Mouse (Mus musculus) lung, embryonic 15.5 days (tissue): Measurements from ENCODE around the gene Hormad2. TPM values are rescaled to one million over a fixed set of nuclear protein-coding genes. Genes with fewer than 3 reads are reported as not detected.

Experiments used
- ATAC-seq: fragments of 200-750 bp; cut with Nextera tagmentation; 2 replicates; pipeline ENCODE4 v1.8.0; 2017; ENCODE audit warnings: moderate number of reproducible peaks, borderline replicate concordance; ENCODE audit not compliant: low FRiP score, low TSS enrichment; ENCODE audit errors: extremely low read depth
- H3K27ac ChIP-seq: fragments of 300-500 bp; sonication (generic); 2 replicates; pipeline ENCODE4 v1.5.1; 2015; ENCODE audit warnings: moderate library complexity, mild to moderate bottlenecking, inconsistent platforms
- H3K27me3 ChIP-seq: fragments of 300-500 bp; sonication (generic); 2 replicates; pipeline ENCODE4 v1.6.1; 2015; ENCODE audit warnings: inconsistent platforms
- H3K36me3 ChIP-seq: fragments of 300-500 bp; sonication (generic); 2 replicates; pipeline ENCODE4 v1.6.1; 2015; ENCODE audit warnings: inconsistent platforms
- H3K4me1 ChIP-seq: fragments of 300-500 bp; sonication (generic); 2 replicates; pipeline ENCODE4 v1.6.1; 2015; ENCODE audit warnings: inconsistent platforms
- H3K4me2 ChIP-seq: fragments of 300-500 bp; sonication (generic); 2 replicates; pipeline ENCODE4 v1.6.1; 2015; ENCODE audit warnings: inconsistent platforms, mild to moderate bottlenecking, moderate library complexity
- H3K4me3 ChIP-seq: fragments of 300-500 bp; sonication (generic); 2 replicates; pipeline ENCODE4 v1.5.1; 2015; ENCODE audit warnings: mild to moderate bottlenecking, inconsistent platforms
- H3K9ac ChIP-seq: fragments of 300-500 bp; sonication (generic); 2 replicates; pipeline ENCODE4 v1.6.1; 2015; ENCODE audit warnings: inconsistent platforms
- H3K9me3 ChIP-seq: fragments of 300-500 bp; sonication (generic); 2 replicates; pipeline ENCODE4 v1.6.1; 2016; ENCODE audit warnings: inconsistent platforms
- WGBS: fragments of 180-500 bp; shearing (Covaris S2); methylation state at CpG from one replicate; pipeline ENCODE4 v1.1.7; 2015; 5-methylcytosine and 5-hydroxymethylcytosine counted together
- polyA plus RNA-seq: library from polyadenylated mRNA; unstranded; fragments of >200 nt; fragmentation: Nextera tagmentation; extraction: Ambion mirVana; gene quantifications from 2 replicates; pipeline ENCODE4 v1.2.1, GENCODE M21; 2015

Gene Hormad2
- polyA plus RNA-seq = 0.20 and 0.22 TPM in 2 replicates

GRCm38 (mm10) chr11:4440978-4441377 is at the start of gene Hormad2:
TSS of gene Hormad2 (minus strand) at chr11:4441105.
- ATAC-seq = no peak
- no peaks in the 10 kb centered on the region for H3K27me3 ChIP-seq
- H3K36me3 ChIP-seq = no peaks in the 10 kb centered on the region
- H3K9ac ChIP-seq = no peak within 1 kb of the TSS
- 43% methylated on average over 19 of the region's 19 CpGs for WGBS
- H3K9me3 ChIP-seq = no peaks in the 10 kb centered on the region
- H3K4me1 ChIP-seq = 0 out of 2 replicates have a peak, but pooled peaks cover 3% of the 10 kb centered on the region
- H3K4me3 ChIP-seq = no peak within 1 kb of the TSS
- no peak within 1 kb of the TSS for H3K27ac ChIP-seq
- H3K4me2 ChIP-seq = peak within 1 kb of the TSS; percentile 5; the same call in 1 of the 2 replicates

- no peaks in the 10 kb centered on the region for H3K9me3 ChIP-seq
- no peak overlapping the region for H3K4me3 ChIP-seq
- no peak overlapping the region for H3K27ac ChIP-seq
- ATAC-seq = no peak
- H3K36me3 ChIP-seq = peaks cover 87% of the 10 kb centered on the region
- H3K27me3 ChIP-seq = no peaks in the 10 kb centered on the region
- peaks cover 12% of the 10 kb centered on the region; the same call in 1 of the 2 replicates for H3K4me1 ChIP-seq
- no peak overlapping the region for H3K9ac ChIP-seq
- WGBS = 88% methylated on average over 4 of the region's 4 CpGs
- no peak overlapping the region for H3K4me2 ChIP-seq
Measured at GRCm38 (mm10) chr11:4489207-4489606, 48.3 kb upstream of the Hormad2 start.

DNA sequence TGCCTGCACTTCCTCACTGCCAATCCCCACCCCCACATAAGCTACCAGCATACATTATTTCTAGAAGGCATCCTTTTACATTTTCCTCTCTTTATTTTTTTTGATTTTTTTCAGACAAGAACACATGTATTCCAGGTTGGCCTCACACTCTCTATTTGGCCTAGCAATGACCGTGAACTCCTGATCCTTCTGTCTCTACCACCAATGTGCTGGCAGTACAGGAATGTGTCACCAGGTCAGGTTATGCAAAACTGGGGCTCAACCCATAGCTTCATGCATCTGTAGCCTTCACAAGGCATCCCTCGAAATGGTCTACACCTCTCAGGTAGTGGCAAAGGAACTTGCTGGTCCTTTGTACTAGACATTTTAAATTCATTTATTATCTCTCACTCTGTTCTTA is 47.9 kb upstream of the Hormad2 start:
- Histone ChIP-seq H3K4me3 (no peak overlapping the region), H3K4me1 (peaks cover 12% of the 10 kb centered on the region; the same call in 1 of the 2 replicates), H3K27me3 (no peaks in the 10 kb centered on the region), H3K27ac (no peak overlapping the region), H3K9ac (no peak overlapping the region), H3K36me3 (peaks cover 90% of the 10 kb centered on the region), H3K9me3 (no peaks in the 10 kb centered on the region), H3K4me2 (no peak overlapping the region)
- ATAC-seq = no peak
- 91% methylated on average over 2 of the region's 2 CpGs for WGBS

DNA sequence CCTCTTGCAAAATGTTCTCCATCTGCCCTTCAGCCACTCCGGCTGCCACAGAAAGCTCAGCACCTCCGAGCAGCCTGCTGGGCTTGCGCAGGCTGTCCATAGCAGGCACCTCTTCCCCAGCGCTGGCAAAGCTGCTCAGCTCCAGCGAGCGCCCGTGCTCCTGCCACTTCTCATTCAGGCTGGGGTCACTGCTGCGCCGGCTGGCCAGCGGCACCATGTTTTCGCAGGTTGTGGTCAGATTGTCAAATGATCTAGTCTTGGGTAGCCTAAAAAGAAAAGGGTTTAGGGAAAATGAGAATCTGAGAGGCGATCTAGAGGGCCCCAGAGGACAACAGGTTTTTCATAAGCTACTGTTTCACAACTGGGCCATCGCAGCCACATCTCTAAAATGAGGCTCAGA is 47.5 kb upstream of the Hormad2 start:
- Histone ChIP-seq H3K9ac (no peak overlapping the region), H3K27me3 (no peaks in the 10 kb centered on the region), H3K36me3 (peaks cover 88% of the 10 kb centered on the region), H3K4me2 (no peak overlapping the region), H3K4me1 (peaks cover 12% of the 10 kb centered on the region; the same call in 1 of the 2 replicates), H3K9me3 (no peaks in the 10 kb centered on the region), H3K4me3 (no peak overlapping the region), H3K27ac (no peak overlapping the region)
- ATAC-seq = no peak
- 94% methylated on average over 13 of the region's 13 CpGs for WGBS

DNA sequence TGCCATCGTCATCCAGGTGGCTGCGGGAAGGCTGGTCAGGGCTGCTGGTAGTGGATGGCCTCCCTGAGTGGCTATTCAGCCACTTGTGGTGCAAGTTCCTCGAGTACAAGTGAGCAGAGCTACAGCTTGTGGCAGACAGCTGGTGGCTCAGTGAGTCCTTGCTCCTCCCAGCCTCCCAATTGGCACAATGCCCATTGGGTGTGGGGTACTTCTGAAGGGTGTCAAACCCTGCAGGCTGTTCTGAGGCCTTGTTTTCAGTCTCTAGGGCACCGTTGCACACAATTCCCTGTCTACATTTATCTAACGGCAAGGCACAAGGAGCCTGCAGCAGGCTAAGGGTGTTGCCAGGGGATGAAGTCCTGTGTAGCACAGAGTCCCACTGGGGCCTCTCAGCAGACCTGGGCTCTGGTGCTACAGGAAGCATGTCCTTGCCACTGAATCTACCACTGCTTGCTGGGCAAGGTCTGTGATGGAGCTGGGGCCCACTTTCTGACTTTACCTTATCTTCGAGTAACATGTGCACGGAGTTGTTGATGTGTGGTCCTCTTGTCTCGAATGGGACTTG is 46.6 kb upstream of the Hormad2 start:
- Histone ChIP-seq H3K27ac (peak overlapping the region; percentile 10; the same call in 1 of the 2 replicates), H3K9ac (no peak overlapping the region)
- ATAC-seq = peak; percentile 81

GRCm38 (mm10) chr11:4484541-4484940 is 43.6 kb upstream of the Hormad2 start:
- H3K36me3 ChIP-seq = peaks cover 87% of the 10 kb centered on the region

More for the DNA sequence above, 46.6 kb upstream of the Hormad2 start:
- no peaks in the 10 kb centered on the region for H3K27me3 ChIP-seq
- H3K9me3 ChIP-seq = no peaks in the 10 kb centered on the region
- H3K4me1 ChIP-seq = peaks cover 12% of the 10 kb centered on the region; the same call in 1 of the 2 replicates
- H3K4me3 ChIP-seq = no peak overlapping the region
- no peak overlapping the region for H3K4me2 ChIP-seq
- H3K36me3 ChIP-seq = peaks cover 87% of the 10 kb centered on the region
- 64% methylated on average over 8 of the region's 8 CpGs for WGBS

DNA sequence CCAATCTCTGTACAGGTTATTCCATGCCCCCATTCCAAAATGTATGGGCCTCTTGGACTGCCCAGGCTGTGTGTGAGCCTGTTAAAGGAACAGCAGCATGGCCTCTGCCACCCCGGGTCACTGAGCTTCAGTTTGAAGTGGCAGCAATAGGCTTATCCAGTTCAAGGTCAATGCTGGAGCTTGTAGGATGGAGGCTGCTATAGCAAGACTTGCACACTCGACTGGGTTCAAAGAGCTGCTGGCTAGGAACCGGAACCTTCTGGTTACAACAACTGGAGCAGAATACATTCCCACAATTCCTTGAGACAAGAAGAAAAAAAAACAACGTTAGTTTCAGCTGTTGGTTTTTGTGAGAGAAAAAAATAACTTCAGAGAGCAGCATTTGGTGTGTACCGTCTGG is 41.7 kb upstream of the Hormad2 start:
- 89% methylated on average over 5 of the region's 5 CpGs for WGBS

More at GRCm38 (mm10) chr11:4484541-4484940, 43.6 kb upstream of the Hormad2 start:
- Histone ChIP-seq H3K4me3 (no peak overlapping the region), H3K4me1 (peaks cover 12% of the 10 kb centered on the region; the same call in 1 of the 2 replicates), H3K9me3 (no peaks in the 10 kb centered on the region), H3K9ac (no peak overlapping the region), H3K4me2 (no peak overlapping the region), H3K27me3 (no peaks in the 10 kb centered on the region), H3K27ac (no peak overlapping the region)
- 88% methylated on average over 5 of the region's 5 CpGs for WGBS
- ATAC-seq = no peak

DNA sequence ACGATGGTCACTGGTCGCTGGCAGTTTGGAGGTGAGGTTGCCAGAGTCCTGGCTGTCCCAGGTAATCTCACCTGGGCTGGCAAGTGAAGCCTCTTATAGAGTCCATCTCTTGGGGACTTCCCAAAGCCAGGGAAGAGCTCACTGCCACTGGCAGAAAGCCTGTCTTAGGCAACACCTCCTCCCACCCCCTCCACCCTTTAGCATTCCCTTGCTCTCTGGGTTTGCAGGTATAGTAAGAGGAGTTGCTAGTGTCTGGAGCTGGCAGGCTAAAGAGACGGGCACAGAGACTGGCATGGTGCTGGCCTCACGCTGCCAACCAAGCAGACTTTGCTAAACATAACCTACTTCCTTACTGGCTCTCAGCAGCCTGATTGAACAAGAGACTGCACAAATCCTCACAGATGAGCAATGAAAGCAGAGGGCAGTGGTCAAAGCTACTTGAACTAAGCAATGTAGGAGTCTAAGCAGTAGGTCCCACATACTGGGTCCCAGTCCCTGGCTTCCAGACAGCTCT is 35.3 kb upstream of the Hormad2 start:
- no peak overlapping the region for H3K4me2 ChIP-seq
- no peaks in the 10 kb centered on the region for H3K9me3 ChIP-seq
- ATAC-seq = no peak
- no peaks in the 10 kb centered on the region for H3K4me1 ChIP-seq
- peaks cover 19% of the 10 kb centered on the region; the same call in 1 of the 2 replicates for H3K36me3 ChIP-seq
- WGBS = 83% methylated on average over 4 of the region's 4 CpGs
- H3K27ac ChIP-seq = no peak overlapping the region
- H3K4me3 ChIP-seq = no peak overlapping the region
- no peak overlapping the region for H3K9ac ChIP-seq
- H3K27me3 ChIP-seq = no peaks in the 10 kb centered on the region

More for the DNA sequence above, 41.7 kb upstream of the Hormad2 start:
- Histone ChIP-seq H3K36me3 (peaks cover 72% of the 10 kb centered on the region), H3K4me1 (peaks cover 8% of the 10 kb centered on the region; the same call in 1 of the 2 replicates), H3K27ac (no peak overlapping the region), H3K9me3 (no peaks in the 10 kb centered on the region), H3K9ac (no peak overlapping the region), H3K4me2 (no peak overlapping the region), H3K27me3 (no peaks in the 10 kb centered on the region), H3K4me3 (no peak overlapping the region)
- no peak for ATAC-seq

GRCm38 (mm10) chr11:4472464-4473179 is 31.7 kb upstream of the Hormad2 start:
- no peaks in the 10 kb centered on the region for H3K9me3 ChIP-seq
- WGBS = 72% methylated on average over 7 of the region's 7 CpGs
- no peaks in the 10 kb centered on the region for H3K4me1 ChIP-seq
- H3K27ac ChIP-seq = no peak overlapping the region
- H3K4me2 ChIP-seq = no peak overlapping the region
- no peak overlapping the region for H3K9ac ChIP-seq
- no peaks in the 10 kb centered on the region for H3K36me3 ChIP-seq
- H3K27me3 ChIP-seq = no peaks in the 10 kb centered on the region
- H3K4me3 ChIP-seq = no peak overlapping the region
- ATAC-seq = no peak

GRCm38 (mm10) chr11:4471734-4472133 is 30.8 kb upstream of the Hormad2 start:
- Histone ChIP-seq H3K4me3 (no peak overlapping the region), H3K9me3 (no peaks in the 10 kb centered on the region), H3K27me3 (no peaks in the 10 kb centered on the region), H3K27ac (no peak overlapping the region), H3K4me1 (no peaks in the 10 kb centered on the region), H3K9ac (no peak overlapping the region), H3K4me2 (no peak overlapping the region), H3K36me3 (no peaks in the 10 kb centered on the region)
- no peak for ATAC-seq
- WGBS = 84% methylated on average over 5 of the region's 5 CpGs

- H3K27ac ChIP-seq = no peak overlapping the region
- H3K9me3 ChIP-seq = no peaks in the 10 kb centered on the region
- no peak overlapping the region for H3K4me3 ChIP-seq
- H3K27me3 ChIP-seq = no peaks in the 10 kb centered on the region
- no peak for ATAC-seq
- H3K36me3 ChIP-seq = no peaks in the 10 kb centered on the region
- no peak overlapping the region for H3K9ac ChIP-seq
- no peaks in the 10 kb centered on the region for H3K4me1 ChIP-seq
- H3K4me2 ChIP-seq = no peak overlapping the region
Measured at GRCm38 (mm10) chr11:4471251-4471650, 30.3 kb upstream of the Hormad2 start.

DNA sequence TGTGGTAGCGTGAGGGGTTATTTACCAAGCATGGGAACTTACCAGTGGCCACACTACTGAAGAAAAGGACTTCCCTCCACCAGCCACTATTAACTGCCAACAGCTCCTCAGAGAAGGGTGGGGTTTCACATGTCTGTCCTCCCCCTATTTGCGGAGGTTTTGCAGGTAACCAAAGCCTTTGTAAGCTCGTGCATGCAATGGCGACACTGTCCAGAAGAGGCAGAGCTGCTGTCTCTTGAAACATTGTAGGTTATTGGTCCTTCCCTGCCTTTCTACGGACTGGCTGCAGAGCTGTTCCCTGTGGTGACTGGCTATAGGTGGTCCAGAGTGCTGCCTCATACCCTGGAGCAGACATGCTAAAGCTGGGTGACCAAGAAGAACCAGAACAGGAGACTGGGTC is 28.2 kb upstream of the Hormad2 start:
- Histone ChIP-seq H3K4me1 (no peaks in the 10 kb centered on the region), H3K27me3 (no peaks in the 10 kb centered on the region), H3K9me3 (no peaks in the 10 kb centered on the region), H3K4me2 (no peak overlapping the region), H3K9ac (no peak overlapping the region), H3K4me3 (no peak overlapping the region), H3K36me3 (no peaks in the 10 kb centered on the region), H3K27ac (no peak overlapping the region)
- no peak for ATAC-seq
- 55% methylated on average over 5 of the region's 5 CpGs for WGBS
